Mouse (Mus musculus) MEL (cell line): ENCODE results near the gene Fam102b. TPM values are rescaled to one million over a fixed set of nuclear protein-coding genes. Genes with fewer than 3 reads are reported as not detected.

Source experiments
- DNase-seq: peaks from one replicate; pipeline ENCODE4 v3.0.0; 2011; ENCODE audit warnings: low read depth, low spot score
- H3K27ac ChIP-seq: 2 replicates; pipeline ENCODE4 v1.5.1; 2012; ENCODE audit warnings: low read depth, mild to moderate bottlenecking, control low read depth, low read length, moderate library complexity; ENCODE audit not compliant: control insufficient read depth
- H3K27me3 ChIP-seq, 2 experiments: fragments of 150-350 bp in 1 of 2; sonication (generic) in 1 of 2; 2 replicates each; pipeline ENCODE4 v1.6.1; 2012; ENCODE audit warnings: low read length in 2 of 2, mild to moderate bottlenecking in 2 of 2, improper control_type of control experiment in 1 of 2, moderate library complexity in 1 of 2; ENCODE audit not compliant: insufficient read depth in 2 of 2, control insufficient read depth in 1 of 2
- H3K36me3 ChIP-seq, 2 experiments: 2 replicates each; pipeline ENCODE4 v1.6.1; 2012 to 2014; ENCODE audit warnings: low read length in 2 of 2, improper control_type of control experiment in 1 of 2, inconsistent platforms in 1 of 2, mild to moderate bottlenecking in 1 of 2; ENCODE audit not compliant: insufficient read depth in 2 of 2, control insufficient read depth in 1 of 2
- H3K4me1 ChIP-seq, 2 experiments: fragments of 150-350 bp in 1 of 2; sonication (generic) in 1 of 2; 2 replicates each; pipeline ENCODE4 v1.6.1; 2012; ENCODE audit warnings: low read length in 2 of 2, improper control_type of control experiment in 1 of 2, mild to moderate bottlenecking in 1 of 2; ENCODE audit not compliant: insufficient read depth in 2 of 2, control insufficient read depth in 1 of 2
- H3K4me3 ChIP-seq, 2 experiments: fragments of 150-350 bp in 1 of 2; sonication (generic) in 1 of 2; 2 replicates each; pipeline ENCODE4 v1.5.1; 2012; ENCODE audit warnings: low read depth in 2 of 2, low read length in 2 of 2, mild to moderate bottlenecking in 2 of 2, moderate library complexity in 2 of 2, control low read depth in 1 of 2, improper control_type of control experiment in 1 of 2; ENCODE audit not compliant: control insufficient read depth in 1 of 2, insufficient read depth in 1 of 2
- H3K79me2 ChIP-seq: 2 replicates; pipeline ENCODE4 v1.6.1; 2012; ENCODE audit warnings: mild to moderate bottlenecking, low read length, moderate library complexity; ENCODE audit not compliant: control insufficient read depth, poor library complexity, insufficient read depth
- H3K9ac ChIP-seq: 2 replicates; pipeline ENCODE4 v1.6.1; 2012; ENCODE audit warnings: low read depth, mild to moderate bottlenecking, control low read depth, low read length, moderate library complexity; ENCODE audit not compliant: control insufficient read depth, poor library complexity, severe bottlenecking
- H3K9me3 ChIP-seq: fragments of 150-350 bp; sonication (generic); replicated peaks from 2 replicates; pipeline ENCODE4 v1.6.1; 2012; ENCODE audit warnings: mild to moderate bottlenecking, low read length, improper control_type of control experiment, moderate library complexity; ENCODE audit not compliant: insufficient read depth
- BHLHE40 ChIP-seq: IDR thresholded peaks from 2 replicates; pipeline ENCODE4 v1.6.1; 2012; ENCODE audit warnings: low read depth, mild to moderate bottlenecking, inconsistent platforms, low read length, improper control_type of control experiment, borderline replicate concordance
- CTCF ChIP-seq, 3 experiments: IDR thresholded peaks in 2 of 3; conservative IDR thresholded peaks in 1 of 3; 2 replicates each; pipeline ENCODE4 v1.5.1; 2011 to 2012; ENCODE audit warnings: low read length in 3 of 3, low read depth in 2 of 3, mild to moderate bottlenecking in 2 of 3, improper control_type of control experiment in 1 of 3, inconsistent platforms in 1 of 3, mixed read lengths in 1 of 3, moderate library complexity in 1 of 3; ENCODE audit not compliant: control insufficient read depth in 1 of 3, insufficient read depth in 1 of 3, poor library complexity in 1 of 3, severe bottlenecking in 1 of 3
- ETS1 ChIP-seq: IDR thresholded peaks from 2 replicates; pipeline ENCODE4 v1.6.1; 2012; ENCODE audit warnings: low read depth, mild to moderate bottlenecking, inconsistent platforms, low read length, improper control_type of control experiment, moderate library complexity
- GABPA ChIP-seq: IDR thresholded peaks from 2 replicates; pipeline ENCODE4 v1.6.1; 2012; ENCODE audit warnings: low read depth, mild to moderate bottlenecking, inconsistent platforms, low read length, improper control_type of control experiment, moderate library complexity
- JUND ChIP-seq: IDR thresholded peaks from 2 replicates; pipeline ENCODE4 v1.6.1; 2011; ENCODE audit warnings: low read depth, mild to moderate bottlenecking, improper control_type of control experiment, low read length
- MAX ChIP-seq: IDR thresholded peaks from 2 replicates; pipeline ENCODE4 v1.6.1; 2011; ENCODE audit warnings: low read length, improper control_type of control experiment
- NELFE ChIP-seq: IDR thresholded peaks from 2 replicates; pipeline ENCODE4 v1.6.1; 2011; ENCODE audit warnings: low read depth, low read length, improper control_type of control experiment
- POLR2A ChIP-seq, 2 experiments: IDR thresholded peaks; 2 replicates each; pipeline ENCODE4 v1.6.1; 2011 to 2012; ENCODE audit warnings: low read length in 2 of 2, mild to moderate bottlenecking in 2 of 2, control low read depth in 1 of 2, improper control_type of control experiment in 1 of 2, low read depth in 1 of 2, moderate library complexity in 1 of 2; ENCODE audit not compliant: control insufficient read depth in 1 of 2, insufficient read depth in 1 of 2, poor library complexity in 1 of 2
- POLR2AphosphoS2 ChIP-seq: IDR thresholded peaks from 2 replicates; pipeline ENCODE4 v1.6.1; 2011; ENCODE audit warnings: low read length, improper control_type of control experiment
- RCOR1 ChIP-seq: IDR thresholded peaks from 2 replicates; pipeline ENCODE4 v1.6.1; 2012; ENCODE audit warnings: low read depth, mild to moderate bottlenecking, inconsistent platforms, low read length, improper control_type of control experiment
- SIN3A ChIP-seq: IDR thresholded peaks from 2 replicates; pipeline ENCODE4 v1.6.1; 2012; ENCODE audit warnings: low read length, improper control_type of control experiment, inconsistent platforms
- SMC3 ChIP-seq: IDR thresholded peaks from 2 replicates; pipeline ENCODE4 v1.6.1; 2011; ENCODE audit warnings: low read depth, low read length, improper control_type of control experiment
- TAL1 ChIP-seq: IDR thresholded peaks from 2 replicates; pipeline ENCODE4 v1.6.1; 2012; ENCODE audit warnings: mild to moderate bottlenecking, inconsistent platforms, low read length, moderate library complexity, mixed read lengths
- TBP ChIP-seq: IDR thresholded peaks from 2 replicates; pipeline ENCODE4 v1.8.0; 2011; ENCODE audit warnings: low read depth, low read length, improper control_type of control experiment
- TCF12 ChIP-seq: IDR thresholded peaks from 2 replicates; pipeline ENCODE4 v1.6.1; 2014; ENCODE audit warnings: low read depth, mild to moderate bottlenecking, inconsistent platforms, low read length, improper control_type of control experiment, moderate library complexity
- UBTF ChIP-seq: IDR thresholded peaks from 2 replicates; pipeline ENCODE4 v1.6.1; 2012; ENCODE audit warnings: low read depth, mild to moderate bottlenecking, inconsistent platforms, low read length, improper control_type of control experiment, moderate library complexity, borderline replicate concordance; ENCODE audit not compliant: insufficient read depth
- ZC3H11A ChIP-seq: IDR thresholded peaks from 2 replicates; pipeline ENCODE4 v1.6.1; 2012; ENCODE audit warnings: low read depth, mild to moderate bottlenecking, inconsistent platforms, low read length, improper control_type of control experiment
- polyA plus RNA-seq, 2 experiments: library from polyadenylated mRNA; stranded (reverse) in 1 of 2; unstranded in 1 of 2; fragments of >175 nt in 1 of 2; fragments of >200 nt in 1 of 2; gene quantifications; 2 replicates each; pipeline versions ENCODE4 v1.2.1 to v1.2.4; 2012; ENCODE audit warnings: low replicate concordance in 2 of 2, low read depth in 1 of 2; ENCODE audit not compliant: insufficient read length in 2 of 2, insufficient read depth in 1 of 2, missing spikeins in 1 of 2
- total RNA-seq: library from RNA; depleted of rRNA; stranded (reverse); fragments of 300-350 nt; gene quantifications from 2 replicates; pipeline ENCODE4 v1.2.3, GENCODE M21; 2012

The Fam102b gene
- total and polyA plus RNA-seq, 3 experiments = 10.4 to 26.9 (median 14.1) TPM

- Histone ChIP-seq H3K4me1 (peaks cover 0 to 5% of the 10 kb centered on the region in 2 experiments; a peak in 1 of 4 replicates), H3K27ac (no peak overlapping the region), H3K27me3 (no peaks in the 10 kb centered on the region; a peak in 2 of 4 replicates), H3K9ac (no peak overlapping the region), H3K79me2 (no peaks in the 10 kb centered on the region), H3K36me3 (0 out of 4 replicates have a peak, but pooled peaks cover 0 to 4% of the 10 kb centered on the region in 2 experiments), H3K9me3 (no peaks in the 10 kb centered on the region), H3K4me3 (no peak overlapping the region)
- TF ChIP-seq POLR2A (IDR thresholded peaks at IDR 0.05; ENCODE audit: control insufficient read depth in 1 of 2, insufficient read depth in 1 of 2, low read depth in 1 of 2, low read length in 2 of 2, poor library complexity in 1 of 2) (no peak), TBP (no peak), NELFE (no peak), JUND (no peak), UBTF (no peak), RCOR1 (no peak), SMC3 (no peak), SIN3A (no peak)
- no peak for DNase-seq
Measured at GRCm38 (mm10) chr3:109032306-109032705, 4.9 kb upstream of the Fam102b start.

DNA sequence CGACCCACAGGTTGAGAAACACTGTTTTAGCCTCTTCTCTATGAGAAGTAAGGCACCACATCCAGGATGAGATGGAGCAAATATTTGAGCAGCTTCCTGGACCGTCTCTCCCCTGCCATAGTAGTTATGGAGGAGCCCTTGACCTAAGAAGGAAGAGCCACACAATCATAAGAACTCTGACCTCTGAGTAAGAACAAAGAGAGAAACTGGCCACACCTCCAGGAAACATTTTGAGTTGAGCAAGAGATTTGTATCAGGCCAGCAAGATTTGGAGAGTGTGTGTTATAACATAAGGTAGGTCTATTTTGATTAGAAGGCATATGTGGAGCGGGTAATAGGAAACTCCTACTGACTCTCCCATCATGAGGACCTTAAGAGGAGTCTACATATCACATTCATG, 4.2 kb upstream of the Fam102b start:
- Histone ChIP-seq H3K27me3 (no peaks in the 10 kb centered on the region; a peak in 1 of 4 replicates), H3K9me3 (no peaks in the 10 kb centered on the region), H3K79me2 (no peaks in the 10 kb centered on the region; the same call in 1 of the 2 replicates), H3K4me3 (no peak overlapping the region), H3K9ac (no peak overlapping the region), H3K4me1 (peaks cover 0 to 5% of the 10 kb centered on the region in 2 experiments; a peak in 2 of 4 replicates), H3K36me3 (0 out of 4 replicates have a peak, but pooled peaks cover 0 to 4% of the 10 kb centered on the region in 2 experiments), H3K27ac (no peak overlapping the region)
- DNase-seq = no peak
- TF ChIP-seq ZC3H11A = no peak
- no peak for TF ChIP-seq CTCF (IDR thresholded peaks at IDR 0.05 in 2 of 3, conservative IDR thresholded peaks at IDR 0.05 in 1 of 3; ENCODE audit: control insufficient read depth in 1 of 3, insufficient read depth in 1 of 3, low read depth in 2 of 3, low read length in 3 of 3, poor library complexity in 1 of 3, severe bottlenecking in 1 of 3)
- TF ChIP-seq MAX = no peak
- no peak for TF ChIP-seq POLR2AphosphoS2
- no peak for TF ChIP-seq POLR2A (IDR thresholded peaks at IDR 0.05; ENCODE audit: control insufficient read depth in 1 of 2, insufficient read depth in 1 of 2, low read depth in 1 of 2, low read length in 2 of 2, poor library complexity in 1 of 2)
- no peak for TF ChIP-seq TCF12
- TF ChIP-seq ETS1 = no peak
- no peak for TF ChIP-seq TAL1
- TF ChIP-seq GABPA = no peak

- DNase-seq = no peak
- H3K9me3 ChIP-seq = no peaks in the 10 kb centered on the region
- H3K79me2 ChIP-seq = no peaks in the 10 kb centered on the region; the same call in 1 of the 2 replicates
- H3K27me3 ChIP-seq = no peaks in the 10 kb centered on the region; a peak in 1 of 4 replicates
- H3K36me3 ChIP-seq = peaks cover 0 to 8% of the 10 kb centered on the region in 2 experiments; a peak in 1 of 4 replicates
- H3K27ac ChIP-seq = no peak overlapping the region
- no peak overlapping the region for H3K4me3 ChIP-seq
- peaks cover 0 to 5% of the 10 kb centered on the region in 2 experiments; a peak in 3 of 4 replicates for H3K4me1 ChIP-seq
- H3K9ac ChIP-seq = no peak overlapping the region
- no peak for TF ChIP-seq BHLHE40
- 0 out of 2 replicates have a peak, but pooled peaks have one; percentile 17 for TF ChIP-seq ETS1
Measured at GRCm38 (mm10) chr3:109030817-109031216, 3.4 kb upstream of the Fam102b start.
